Mouse (Mus musculus) adrenal gland, postnatal 25 days (tissue): ENCODE data around the gene Mxra8. TPM values are rescaled to one million over a fixed set of nuclear protein-coding genes. Genes with fewer than 3 reads are reported as not detected.
A peak's percentile ranks its signal among the peaks of the same experiment; 100 is the strongest.

Experiments used
- DNase-seq: peaks from one replicate; pipeline ENCODE4 v3.0.0; 2021; ENCODE audit warnings: mixed read lengths
- long read RNA-seq: library from polyadenylated mRNA; stranded (forward); transcript quantifications from one replicate; pipeline ENCODE4 v2.0.0, GENCODE M21; 2021
- total RNA-seq: library from RNA; stranded (reverse); gene quantifications from 2 replicates; pipeline ENCODE4 v1.2.3, GENCODE M21; 2021

Gene Mxra8
- total RNA-seq: 38.1 and 50.3 TPM in 2 replicates
- long read RNA-seq, partial matches to known transcripts: 4 of 20 reads
- long read RNA-seq, other reads (novel, unspliced or antisense): 16 of 20 reads

GRCm38 (mm10) chr4:155839483-155839910, at the start of gene Mxra8:
Gene Mxra8 (plus strand): TSS chr4:155839680.
- peak; percentile 78 for DNase-seq

- DNase-seq: no peak
These were observed 49.4 kb upstream of the Mxra8 start, which contains the start of gene Ankrd65 for GRCm38 (mm10) chr4:155790021-155790489. Gene Ankrd65 (plus strand): TSS chr4:155790439.

- no peak for DNase-seq
These were observed 48.8 kb upstream of the Mxra8 start for GRCm38 (mm10) chr4:155790650-155791161.

GRCm38 (mm10) chr4:155791240-155791933, 48.1 kb upstream of the Mxra8 start:
- DNase-seq: no peak

GRCm38 (mm10) chr4:155793730-155794129, 45.8 kb upstream of the Mxra8 start:
- DNase-seq: no peak

- no peak for DNase-seq
These were observed 37.4 kb upstream of the Mxra8 start for GRCm38 (mm10) chr4:155802075-155802474.

GRCm38 (mm10) chr4:155802741-155803339, 36.6 kb upstream of the Mxra8 start, which contains the start of gene Mrpl20:
Gene Mrpl20 (plus strand): TSS chr4:155802878.
- no peak for DNase-seq

- peak; percentile 97 for DNase-seq
These were observed 36.0 kb upstream of the Mxra8 start for GRCm38 (mm10) chr4:155803340-155804041.

- DNase-seq: no peak
These were observed 31.6 kb upstream of the Mxra8 start for GRCm38 (mm10) chr4:155807841-155808240.

GRCm38 (mm10) chr4:155811929-155812664, 27.4 kb upstream of the Mxra8 start, which contains the start of gene Ccnl2:
Gene Ccnl2 (plus strand): TSS chr4:155812489.
- peak; percentile 94 for DNase-seq

- peak; percentile 31 for DNase-seq
These were observed 26.8 kb upstream of the Mxra8 start for GRCm38 (mm10) chr4:155812665-155813181.

- no peak for DNase-seq
These were observed 21.9 kb upstream of the Mxra8 start for GRCm38 (mm10) chr4:155817533-155817932.

GRCm38 (mm10) chr4:155821025-155821424, 18.5 kb upstream of the Mxra8 start:
- DNase-seq: no peak

- no peak for DNase-seq
These were observed 16.0 kb upstream of the Mxra8 start for GRCm38 (mm10) chr4:155823443-155823842.

- DNase-seq: no peak
These were observed 9.6 kb upstream of the Mxra8 start for GRCm38 (mm10) chr4:155829866-155830265.

- DNase-seq: no peak
These were observed 8.9 kb upstream of the Mxra8 start for GRCm38 (mm10) chr4:155830596-155830995.

GRCm38 (mm10) chr4:155831205-155831766, 8.2 kb upstream of the Mxra8 start, which contains the start of gene Aurkaip1:
Gene Aurkaip1 (plus strand): TSS chr4:155831272.
- DNase-seq: peak; percentile 94

GRCm38 (mm10) chr4:155831831-155832230, 7.6 kb upstream of the Mxra8 start:
- peak; percentile 39 for DNase-seq

GRCm38 (mm10) chr4:155832321-155832720, 7.2 kb upstream of the Mxra8 start:
- no peak for DNase-seq

- no peak for DNase-seq
These were observed 6.2 kb upstream of the Mxra8 start for GRCm38 (mm10) chr4:155833234-155833633.

- peak; percentile 80 for DNase-seq
These were observed 5.6 kb upstream of the Mxra8 start for GRCm38 (mm10) chr4:155833836-155834235.
